Mouse (Mus musculus): ENCODE data around the gene S1pr5.

GRCm38 (mm10) chr9:21244428-21245112, 3.7 kb downstream of the S1pr5 start:
- TF ChIP-seq CTCF (IDR thresholded peaks at IDR 0.05; ENCODE audit: borderline replicate concordance, control insufficient read depth, extremely low read depth, insufficient read depth, low read length, poor library complexity) (no peak), POLR2A (IDR thresholded peaks at IDR 0.05; ENCODE audit: control insufficient read depth, extremely low read depth, insufficient read depth, low read length, poor library complexity) (no peak)

Measured in thymus, adult 2 months (tissue).